Mouse (Mus musculus) left cerebral cortex, postnatal 36 days (tissue): ENCODE data around the gene Tlr12. TPM values are rescaled to one million over a fixed set of nuclear protein-coding genes. Genes with fewer than 3 reads are reported as not detected.
"Not testable (repeated sequence)": the region's sequence is repeated elsewhere in the genome, so short reads cannot be mapped to it uniquely, and the experiment has no call there.

Source experiments
- DNase-seq, 2 experiments: peaks; one replicate each; pipeline ENCODE4 v3.0.0; 2021 to 2022; ENCODE audit warnings: low spot score in 2 of 2, mixed read lengths in 1 of 2
- intact Hi-C: fragments of 180-260 bp; cut with DNase I; formaldehyde crosslinking; loops from one replicate; pipeline ENCODE4 v1.15.1; 2025
- total RNA-seq, 2 experiments: library from RNA; stranded (reverse); gene quantifications; 2 replicates each; pipeline ENCODE4 v1.2.3; 2021

Tlr12 gene
- total RNA-seq, 2 experiments from 2014 or later: 0.41 to 0.74 TPM

DNA sequence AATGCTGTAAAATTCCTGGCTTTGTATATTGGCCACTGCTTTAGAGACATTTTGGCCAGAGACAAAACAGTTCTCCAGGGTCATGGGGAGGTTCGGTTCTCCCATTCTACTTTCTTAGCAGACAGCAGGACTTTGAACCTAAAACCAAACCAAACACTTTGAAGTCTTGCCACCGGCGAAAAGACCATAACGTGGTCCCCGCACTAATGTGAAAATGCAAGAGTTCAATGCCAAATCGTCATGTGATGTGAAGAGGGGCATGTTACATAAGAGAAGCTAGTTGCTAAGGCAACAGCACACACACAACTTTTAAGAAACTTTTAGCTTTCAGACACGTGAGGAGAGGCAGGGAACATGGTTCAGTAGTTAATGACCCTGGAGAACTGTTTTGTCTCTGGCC is 17.0 kb upstream of the Tlr12 start:
- intact Hi-C loops: no loop called here
- DNase-seq: no peak

DNA sequence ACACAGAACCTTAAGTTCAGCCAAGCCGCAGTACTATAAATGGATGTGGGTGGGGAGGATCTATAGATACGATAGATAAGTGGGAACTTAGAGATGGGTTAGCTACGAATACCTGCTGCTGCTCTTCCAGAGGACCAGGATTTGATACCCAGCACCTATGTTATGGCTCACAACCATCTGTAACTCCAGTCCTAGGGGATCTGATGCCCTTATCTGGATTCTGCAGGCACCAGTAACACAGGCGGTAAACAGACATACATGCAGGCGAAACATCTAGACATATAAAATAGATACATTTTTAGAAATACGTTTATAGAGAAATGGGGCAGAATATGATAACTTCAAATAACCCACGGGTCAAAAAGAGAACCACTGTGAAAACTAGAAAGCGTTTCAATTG is 2.7 kb upstream of the Tlr12 start:
- intact Hi-C loops: no loop called here
- no peak for DNase-seq

DNA sequence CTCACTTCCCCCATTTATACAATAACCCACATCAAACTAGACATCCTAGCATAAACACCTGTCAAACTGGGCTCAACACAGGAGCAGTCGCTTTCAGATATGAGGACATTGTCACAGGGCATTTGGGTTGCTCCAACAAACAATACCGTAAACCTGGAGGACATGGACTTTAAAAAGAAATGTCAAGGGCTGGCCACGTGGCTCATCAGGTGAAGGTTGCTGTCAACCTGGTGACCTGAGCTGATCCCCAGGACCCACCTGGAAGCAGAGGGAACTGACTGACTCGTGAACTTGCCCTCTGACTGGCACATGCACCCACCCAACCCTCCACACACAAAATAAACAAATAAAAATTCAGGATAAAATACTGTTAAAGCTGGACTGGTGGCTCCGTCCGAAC is 2.2 kb upstream of the Tlr12 start:
- intact Hi-C loops: no loop called here

DNA sequence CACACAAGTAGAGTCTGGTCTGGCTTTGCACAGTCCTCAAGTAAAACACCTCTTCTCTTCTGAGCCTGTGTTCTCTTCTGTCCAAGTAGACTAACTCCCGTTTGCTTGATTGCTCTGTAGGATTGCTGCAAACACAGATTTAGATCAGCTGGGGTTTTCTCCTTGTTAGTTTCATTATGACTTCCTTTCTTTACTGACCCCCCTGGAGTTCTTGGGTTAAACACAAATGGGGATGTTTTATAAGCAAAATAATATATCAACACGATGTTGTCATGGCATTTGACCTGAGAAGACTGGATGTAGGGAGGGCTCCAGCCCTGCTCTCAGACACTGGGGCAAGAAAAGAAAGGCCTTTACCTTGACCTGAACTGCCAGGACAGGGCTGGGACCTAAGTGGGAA is 544 bp upstream of the Tlr12 start:
- intact Hi-C loops: no loop called here

More for the DNA sequence above, 2.2 kb upstream of the Tlr12 start:
- DNase-seq: no peak

DNA sequence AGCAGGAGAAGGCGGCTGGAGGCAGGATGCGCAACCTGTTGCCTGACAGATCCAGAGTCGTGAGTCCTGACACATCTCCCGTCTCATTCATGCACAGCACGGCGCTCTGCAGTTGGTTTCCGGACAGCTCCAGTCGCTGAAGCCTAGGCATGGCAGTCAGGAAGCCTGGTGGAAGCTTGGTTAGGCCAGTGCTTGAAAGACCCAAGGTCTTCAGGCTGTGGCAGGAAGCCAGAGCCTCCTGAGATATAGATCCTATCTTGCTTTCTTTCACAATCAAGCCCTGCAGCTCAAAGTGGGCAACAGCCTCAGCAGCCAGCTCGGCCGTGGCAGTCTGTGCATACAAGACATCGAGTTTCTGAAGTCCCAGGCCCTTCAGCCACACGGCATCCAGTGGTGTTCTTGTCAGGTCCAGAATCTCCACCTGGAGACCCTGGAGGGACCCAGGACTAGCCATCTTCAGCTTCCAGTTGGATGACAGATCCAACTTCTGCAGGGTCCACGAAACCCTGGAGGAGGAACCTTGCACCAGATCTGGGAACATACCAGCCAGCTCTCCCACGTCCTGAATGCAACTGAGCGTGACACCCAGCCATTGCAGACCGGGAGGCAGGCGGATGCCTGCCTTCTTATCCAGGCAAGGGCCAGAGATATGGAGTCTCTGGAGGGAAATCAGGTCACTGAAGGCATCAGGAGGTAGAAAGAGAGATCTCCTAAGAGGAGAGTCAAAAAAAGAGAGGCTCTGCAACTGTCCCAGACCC is 877 bp downstream of the Tlr12 start:
- no peak for DNase-seq
- intact Hi-C loops: no loop called here

More for the DNA sequence above, 544 bp upstream of the Tlr12 start:
- DNase-seq: no peak

DNA sequence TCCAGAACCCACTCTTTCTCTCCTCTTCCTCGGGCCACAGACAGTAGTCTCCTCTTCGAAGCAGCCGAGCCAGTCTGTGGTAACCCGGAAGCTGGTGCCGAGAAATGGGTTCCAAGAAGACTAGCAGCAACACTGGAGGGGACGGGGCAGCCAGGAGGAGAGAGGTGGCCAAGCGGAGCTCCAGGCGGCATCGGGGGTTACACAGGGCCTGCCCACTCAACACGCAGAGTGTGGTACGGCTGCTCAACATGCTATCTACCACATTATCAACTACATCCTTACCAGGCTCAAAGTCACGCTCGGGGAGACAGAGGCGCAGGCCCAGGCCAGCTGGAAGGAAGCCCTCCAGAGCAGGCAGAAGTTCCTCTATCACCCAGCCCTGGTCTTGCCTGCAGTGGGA is 2.7 kb downstream of the Tlr12 start:
- no peak for DNase-seq
- intact Hi-C loops: no loop called here

DNA sequence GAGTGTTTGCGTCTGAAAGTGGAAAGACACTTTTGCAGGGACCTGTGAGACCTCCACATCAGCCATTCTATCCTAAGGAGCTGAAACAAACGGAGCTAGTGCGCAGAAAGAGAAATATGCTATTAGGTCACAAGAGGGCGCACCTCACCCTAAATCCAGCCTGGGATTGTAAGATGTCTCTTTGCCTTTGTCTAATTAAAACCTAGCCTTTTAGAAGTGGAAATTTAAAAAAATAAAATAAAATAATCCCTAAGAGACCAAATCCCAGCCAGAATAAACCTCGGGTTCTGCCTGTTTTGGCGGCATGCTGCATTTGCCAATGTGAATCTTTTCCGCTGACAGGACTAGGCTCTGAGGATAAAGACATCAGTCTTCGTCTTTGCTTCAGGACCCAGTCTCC is 5.1 kb downstream of the Tlr12 start:
- intact Hi-C loops: loop anchor here (5.0 kb wide), 2 partner anchors 94 to 244 kb away; no protein-coding TSS in a partner anchor
- DNase-seq: peak in 1 of 2 experiments; percentile 36

DNA sequence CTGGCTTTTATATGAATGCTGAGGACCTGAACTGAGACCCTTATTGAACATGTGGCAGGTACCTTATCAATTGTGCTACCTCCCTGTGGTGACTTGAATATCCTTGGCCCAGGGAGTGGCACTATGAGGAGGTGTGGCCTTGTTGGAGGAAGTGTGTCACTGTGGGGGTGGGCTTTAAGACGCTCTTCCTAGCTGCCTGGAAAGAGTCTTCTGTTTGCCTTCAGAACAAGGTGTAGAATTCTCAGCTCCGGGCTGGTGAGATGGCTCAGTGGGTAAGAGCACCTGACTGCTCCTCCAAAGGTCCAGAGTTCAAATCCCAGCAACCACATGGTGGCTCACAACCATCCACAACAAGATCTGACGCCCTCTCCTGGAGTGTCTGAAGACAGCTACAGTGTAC is 6.7 kb downstream of the Tlr12 start:
- intact Hi-C loops: loop anchor here (2.0 to 5.0 kb wide), 3 partner anchors 43 to 246 kb away; partner anchors contain the start of gene Phc2
- DNase-seq: not testable (repeated sequence)

DNA sequence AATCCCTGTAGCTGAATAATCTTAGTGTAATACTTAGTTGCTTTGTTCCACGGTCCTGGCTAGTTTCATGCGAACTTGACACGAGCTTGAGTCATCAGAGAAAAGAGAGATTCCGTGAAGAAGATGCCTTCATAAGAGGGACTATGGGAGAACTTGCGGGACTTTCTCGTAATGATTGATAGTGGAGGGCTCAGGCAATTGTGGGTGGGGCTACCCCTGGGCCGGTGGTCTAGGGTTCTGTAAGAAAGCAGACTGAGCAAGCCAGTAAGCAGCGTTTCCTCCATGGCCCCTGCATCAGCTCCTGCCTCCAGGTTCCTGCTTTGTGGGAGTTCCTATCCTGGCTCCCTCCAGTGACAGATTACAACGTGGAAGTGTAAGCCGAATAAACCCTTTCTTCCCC is 7.7 kb downstream of the Tlr12 start:
- intact Hi-C loops: loop anchor here (2.0 to 5.0 kb wide), 3 partner anchors 44 to 247 kb away; partner anchors contain the start of gene Phc2

DNA sequence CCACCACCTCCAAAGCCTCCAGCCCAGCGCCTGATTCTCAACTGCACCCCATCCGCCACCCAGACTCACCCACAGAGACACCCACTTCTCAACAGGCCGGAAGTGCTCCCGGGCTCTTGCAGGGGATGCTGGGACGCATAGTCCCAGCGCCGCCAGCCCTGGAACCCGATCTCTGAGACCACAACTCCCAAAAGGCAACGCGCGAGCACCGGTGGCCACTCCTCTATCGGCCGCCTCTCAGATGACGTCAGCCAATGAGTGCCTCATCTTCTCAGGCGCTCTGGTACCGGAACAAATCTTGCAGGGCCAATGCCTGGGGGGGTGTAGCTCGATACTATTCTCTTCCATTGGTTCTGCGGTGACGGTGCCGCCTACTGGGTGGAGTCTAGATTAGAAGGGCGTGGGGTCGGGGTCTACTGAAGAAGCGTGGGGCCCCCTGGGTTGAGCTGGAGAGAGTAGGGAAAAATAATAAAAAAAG is 8.5 kb downstream of the Tlr12 start, which contains the start of gene Zscan20:
Gene Zscan20, minus strand, starts transcription at position 174 of the 478 bp plus-strand sequence.
- intact Hi-C loops: loop anchor here (2.0 to 5.0 kb wide), 3 partner anchors 45 to 247 kb away; partner anchors contain the start of gene Phc2

More for the DNA sequence above, 7.7 kb downstream of the Tlr12 start:
- DNase-seq: no peak

DNA sequence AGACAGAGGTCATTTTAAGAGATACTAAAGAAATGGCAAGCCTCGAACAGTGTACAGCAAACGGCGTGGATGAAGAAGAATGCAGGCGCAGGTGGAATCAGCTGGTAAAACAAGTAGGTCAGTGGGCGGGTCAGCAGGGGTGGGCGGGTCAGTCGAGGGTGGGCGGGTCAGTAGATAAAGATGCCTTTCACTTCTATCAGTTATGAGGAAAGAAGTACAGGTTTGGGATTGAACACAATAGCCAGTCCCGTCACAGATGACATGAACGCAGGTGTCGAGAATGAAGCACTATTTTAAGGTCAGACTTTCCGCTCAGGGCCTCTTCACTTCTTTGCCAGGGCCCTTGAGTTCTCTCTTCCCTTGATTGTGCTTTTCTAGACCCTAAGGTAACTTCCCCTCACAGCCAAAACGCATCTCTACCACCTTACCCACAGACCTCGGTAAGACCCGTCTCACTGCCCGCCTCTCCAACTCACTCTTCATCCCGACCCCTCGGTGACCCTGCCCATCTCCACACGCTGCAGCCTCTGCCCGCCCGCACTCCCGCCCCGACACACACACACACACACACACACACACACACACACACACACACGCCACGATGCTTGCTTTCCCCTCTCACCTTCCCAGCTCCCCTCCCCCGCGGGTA is 9.0 kb downstream of the Tlr12 start:
- intact Hi-C loops: no loop called here
- DNase-seq: no peak

More for the DNA sequence above, 8.5 kb downstream of the Tlr12 start, which contains the start of gene Zscan20:
- DNase-seq: peak; percentile 95 to 96

DNA sequence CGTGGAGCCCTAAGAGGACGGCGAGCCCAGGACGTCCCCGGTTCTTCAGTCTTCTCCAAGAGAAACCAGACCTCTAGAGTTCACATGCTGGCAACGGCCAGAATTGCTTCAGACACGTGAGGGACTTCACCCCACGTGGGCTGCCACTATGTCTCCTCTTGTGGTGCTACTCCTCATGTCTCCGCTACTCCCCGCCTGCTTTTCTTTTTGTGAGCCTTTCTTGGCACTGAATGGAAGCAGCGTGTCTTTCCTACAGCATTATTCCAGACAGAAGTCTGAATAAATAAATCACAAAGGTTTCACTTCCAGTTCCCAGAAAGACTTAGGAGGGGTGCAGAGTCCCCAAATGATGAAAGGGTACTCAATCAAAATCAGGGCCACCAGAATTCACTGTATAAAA is 10.8 kb downstream of the Tlr12 start:
- peak; percentile 33 to 34 for DNase-seq
- intact Hi-C loops: no loop called here

DNA sequence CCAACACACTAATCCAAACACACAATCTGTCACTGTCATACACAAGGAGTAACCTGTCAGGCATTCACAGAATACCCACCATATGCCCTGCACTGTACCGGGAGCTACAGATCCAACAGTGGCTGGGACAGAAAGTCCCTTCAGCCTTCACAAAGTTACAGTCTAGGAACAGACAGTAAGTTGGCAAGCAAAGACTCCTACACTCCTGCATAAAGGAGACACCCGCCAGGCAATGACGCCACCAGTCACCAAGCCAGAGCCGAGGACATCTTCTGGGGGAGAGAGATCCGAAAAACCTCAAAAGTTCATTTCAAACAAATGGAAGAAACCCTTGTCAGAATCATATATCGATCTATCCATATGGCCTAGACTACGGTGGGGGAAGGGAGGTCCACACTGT is 11.8 kb downstream of the Tlr12 start:
- intact Hi-C loops: no loop called here
- DNase-seq: peak in 1 of 2 experiments; percentile 56

DNA sequence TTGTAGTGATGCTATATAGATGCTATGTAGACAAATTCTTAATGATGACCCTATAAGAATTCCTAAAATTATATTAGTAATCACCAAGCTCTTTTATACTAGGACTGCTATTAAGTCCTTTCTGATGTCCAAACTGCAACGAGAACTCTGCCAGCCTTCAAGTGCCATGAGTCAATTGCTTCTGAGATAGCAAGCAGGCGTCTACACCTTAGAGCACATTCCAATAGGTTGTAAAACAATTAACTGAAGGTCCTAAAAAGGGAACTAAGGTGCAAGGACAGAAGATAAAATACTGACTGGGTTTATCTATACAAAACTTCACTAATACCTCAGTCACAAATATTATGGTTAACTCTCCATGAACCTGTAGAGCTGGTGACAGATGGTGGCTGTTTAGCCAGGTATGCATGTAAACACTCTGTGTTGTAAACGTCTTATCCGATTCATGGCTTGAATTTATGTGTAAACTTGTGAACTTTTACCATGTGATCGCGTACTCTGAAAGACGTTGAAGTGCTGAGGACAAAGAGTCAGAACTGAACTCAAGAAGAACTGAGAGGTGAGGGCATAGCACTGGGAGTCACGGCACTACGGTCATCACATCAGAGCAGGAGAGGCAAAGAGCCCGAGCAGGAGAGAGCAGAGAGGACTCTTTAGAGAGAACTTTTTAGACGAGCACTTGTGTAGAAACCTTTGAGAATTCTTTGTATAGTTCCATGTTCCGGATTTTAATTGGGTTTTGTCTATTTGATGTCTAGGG is 20.4 kb downstream of the Tlr12 start:
- no peak for DNase-seq
- intact Hi-C loops: no loop called here

DNA sequence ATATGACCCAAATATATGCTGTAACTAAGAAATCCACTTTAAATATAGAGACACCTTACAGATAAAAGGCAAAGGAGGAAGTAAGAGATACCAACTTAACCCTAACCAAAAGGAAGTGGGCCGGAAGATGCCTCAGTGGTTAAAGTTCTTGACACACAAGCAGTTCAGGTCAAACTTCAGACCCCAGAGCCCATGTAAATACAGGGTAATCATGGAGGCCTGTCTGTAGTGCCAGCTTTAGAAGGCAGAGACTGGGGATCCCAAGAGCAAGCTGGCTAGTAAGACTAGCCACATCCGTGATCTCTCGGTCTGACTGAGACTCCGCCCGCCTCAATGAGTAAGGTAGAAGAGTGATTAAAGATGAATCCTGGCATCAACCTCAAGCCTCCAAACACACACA is 24.4 kb downstream of the Tlr12 start:
- DNase-seq: no peak
- intact Hi-C loops: no loop called here

DNA sequence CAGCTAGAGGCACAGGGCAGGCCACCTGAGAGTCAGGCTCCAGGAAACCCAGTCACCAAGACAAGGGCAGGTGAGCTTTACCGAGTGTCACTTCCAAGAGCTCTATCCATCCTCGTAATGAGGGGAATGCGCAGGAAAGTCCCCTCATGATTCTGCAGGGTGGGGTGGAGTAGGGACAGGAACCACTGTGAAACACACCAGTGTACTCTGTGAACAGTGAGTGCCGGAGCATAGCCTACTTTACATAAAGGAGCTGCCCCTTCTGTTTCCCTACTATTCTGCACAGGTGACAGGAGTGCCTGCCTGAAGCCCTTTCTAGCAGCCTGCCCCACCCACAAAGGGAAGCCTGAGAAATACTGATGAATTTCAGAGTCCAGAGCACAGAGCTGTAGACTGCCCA is 25.1 kb downstream of the Tlr12 start:
- no peak for DNase-seq
- intact Hi-C loops: no loop called here

DNA sequence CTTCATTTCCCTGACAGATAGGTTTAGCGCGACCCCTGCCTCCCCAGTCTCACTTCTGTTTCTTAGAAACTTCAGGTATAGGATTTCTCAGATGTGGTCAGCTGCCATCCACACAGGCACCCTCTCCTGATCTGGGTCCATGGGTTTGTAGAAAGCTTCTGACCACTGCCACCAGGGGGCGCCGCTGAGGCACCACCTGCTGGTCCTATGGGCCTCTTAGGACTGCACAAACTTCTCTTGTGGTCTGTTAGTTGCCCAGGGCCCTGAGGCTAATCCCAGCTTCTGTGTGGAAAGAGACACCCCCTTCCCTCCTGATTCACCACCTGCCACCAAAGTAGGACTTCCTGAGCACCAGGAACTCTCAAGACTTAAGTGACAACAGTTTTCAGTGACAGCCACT is 39.2 kb downstream of the Tlr12 start:
- DNase-seq: no peak
- intact Hi-C loops: no loop called here

DNA sequence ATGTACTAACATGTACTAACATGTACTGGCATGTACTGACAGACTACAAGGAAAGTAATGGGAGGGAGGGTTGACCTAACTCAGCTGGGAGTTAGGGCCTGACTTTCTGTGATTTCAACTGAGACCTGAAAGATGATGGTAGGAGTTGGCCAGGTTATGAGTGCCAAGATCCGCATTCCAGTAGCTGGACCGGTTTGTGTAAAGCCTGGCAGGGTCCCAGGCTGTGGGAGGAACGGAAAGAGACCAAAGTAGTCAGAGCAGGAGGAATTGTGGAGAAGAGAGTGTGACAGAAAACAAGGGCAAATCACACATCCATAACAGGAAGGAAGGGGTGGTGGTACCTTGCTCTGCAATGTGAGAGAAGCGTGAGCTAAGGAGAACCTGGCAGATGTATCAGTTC is 42.6 kb downstream of the Tlr12 start:
- intact Hi-C loops: no loop called here
- DNase-seq: no peak
